Mouse (Mus musculus) lung, adult 2 months (tissue): ENCODE data around the gene Zfp101.

ENCODE experiments used
- CTCF ChIP-seq: fragments of 200-500 bp; IDR thresholded peaks from 2 replicates; pipeline ENCODE4 v1.5.1; 2011; ENCODE audit warnings: mild to moderate bottlenecking, low read length, control low read depth; ENCODE audit not compliant: insufficient read depth
- POLR2A ChIP-seq: fragments of 200-500 bp; IDR thresholded peaks from 2 replicates; pipeline ENCODE4 v1.6.1; 2011; ENCODE audit warnings: low read depth, mild to moderate bottlenecking, control low read depth, low read length, borderline replicate concordance; ENCODE audit errors: extremely low read depth

DNA sequence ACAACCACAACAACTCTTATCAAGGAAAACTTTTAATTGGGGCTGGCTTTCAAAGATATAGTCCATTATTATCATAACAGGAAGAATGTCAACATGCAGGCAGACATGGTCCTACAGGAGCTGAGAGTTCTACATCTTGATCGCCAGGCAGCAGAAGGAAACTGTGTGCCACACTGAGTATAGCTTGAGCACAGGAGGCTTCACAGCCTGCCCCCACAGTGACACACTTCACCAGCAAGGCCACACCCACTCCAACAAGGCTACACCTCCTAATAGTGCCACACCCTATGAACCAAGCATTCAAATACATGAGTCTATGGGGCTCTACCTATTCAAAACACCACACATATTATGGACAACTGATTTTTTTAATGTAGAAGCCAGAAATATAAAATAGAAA is 41.5 kb downstream of the Zfp101 start:
- TF ChIP-seq POLR2A (no peak), CTCF (no peak)
